Mouse (Mus musculus) thymus, adult 2 months (tissue): Measurements from ENCODE around the gene Rangrf. TPM values are rescaled to one million over a fixed set of nuclear protein-coding genes. Genes with fewer than 3 reads are reported as not detected.
"Not testable (repeated sequence)": the region's sequence is repeated elsewhere in the genome, so short reads cannot be mapped to it uniquely, and the experiment has no call there.

Experiments
- DNase-seq: peaks from one replicate; pipeline ENCODE4 v3.0.0; 2021
- H3K27ac ChIP-seq: fragments of 200-500 bp; 2 replicates; pipeline ENCODE4 v1.5.1; 2012; ENCODE audit warnings: low read length, control low read depth; ENCODE audit not compliant: control insufficient read depth, insufficient read depth
- H3K27me3 ChIP-seq: fragments of 200-500 bp; 2 replicates; pipeline ENCODE4 v1.6.1; 2012; ENCODE audit warnings: mild to moderate bottlenecking, low read length, moderate library complexity, mixed read lengths; ENCODE audit not compliant: control insufficient read depth, insufficient read depth
- H3K36me3 ChIP-seq: fragments of 200-500 bp; 2 replicates; pipeline ENCODE4 v1.6.1; 2012; ENCODE audit warnings: mild to moderate bottlenecking, low read length, moderate library complexity; ENCODE audit not compliant: control insufficient read depth, insufficient read depth
- H3K4me1 ChIP-seq: fragments of 200-500 bp; replicated peaks from 2 replicates; pipeline ENCODE4 v1.6.1; 2012; ENCODE audit warnings: low read length; ENCODE audit not compliant: control insufficient read depth, insufficient read depth
- H3K4me3 ChIP-seq: fragments of 200-500 bp; 2 replicates; pipeline ENCODE4 v1.5.1; 2012; ENCODE audit warnings: mild to moderate bottlenecking, low read length, control low read depth, moderate library complexity; ENCODE audit not compliant: control insufficient read depth, insufficient read depth
- CTCF ChIP-seq: fragments of 200-500 bp; IDR thresholded peaks from 2 replicates; pipeline ENCODE4 v1.5.1; 2012; ENCODE audit warnings: mild to moderate bottlenecking, control low read depth, low read length, moderate library complexity, borderline replicate concordance; ENCODE audit not compliant: control insufficient read depth, poor library complexity, insufficient read depth; ENCODE audit errors: extremely low read depth
- POLR2A ChIP-seq: fragments of 200-500 bp; IDR thresholded peaks from 2 replicates; pipeline ENCODE4 v1.6.1; 2012; ENCODE audit warnings: mild to moderate bottlenecking, low read length, control low read depth, moderate library complexity; ENCODE audit not compliant: control insufficient read depth, poor library complexity, insufficient read depth; ENCODE audit errors: extremely low read depth
- WGBS: fragments of 180-500 bp; shearing (Covaris S2); methylation state at CpG from one replicate; pipeline ENCODE4 v1.1.7; 2018; 5-methylcytosine and 5-hydroxymethylcytosine counted together
- polyA plus RNA-seq: library from polyadenylated mRNA; depleted of rRNA; stranded (reverse); fragments of >200 nt; gene quantifications from 2 replicates; pipeline ENCODE4 v1.2.3, GENCODE M21; 2012; rRNA removed

Rangrf gene
- polyA plus RNA-seq: 22.0 and 28.0 TPM in 2 replicates

DNA sequence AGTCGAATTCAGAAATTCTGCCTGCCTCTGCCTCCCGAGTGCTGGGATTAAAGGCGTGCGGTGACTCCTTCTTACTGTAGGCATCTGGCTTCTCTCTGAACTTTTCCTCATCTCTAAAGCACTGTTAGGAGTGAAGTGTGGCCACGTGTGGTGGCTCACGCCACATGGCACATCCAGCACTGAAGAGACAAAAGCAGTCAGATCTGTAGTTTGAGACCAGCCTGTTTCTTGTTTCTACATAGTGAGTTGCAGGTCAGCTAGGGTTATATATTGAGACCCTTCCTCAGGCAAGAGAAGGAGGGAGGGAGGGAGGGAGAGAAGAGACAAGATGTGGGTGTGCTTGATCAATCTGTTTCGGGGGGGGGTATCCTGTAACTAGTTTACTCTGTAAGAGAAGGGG, at the start of gene Rangrf:
Gene Rangrf (minus strand): TSS at position 101 of the 400 bp plus-strand sequence.
- no peaks in the 10 kb centered on the region for H3K27me3 ChIP-seq

GRCm38 (mm10) chr11:69020691-69021090, 45.7 kb upstream of the Rangrf start:
- Histone ChIP-seq H3K4me1 (peaks cover 3% of the 10 kb centered on the region; the same call in 1 of the 2 replicates), H3K27ac (no peak overlapping the region), H3K27me3 (no peaks in the 10 kb centered on the region), H3K36me3 (peaks cover 33% of the 10 kb centered on the region), H3K4me3 (no peak overlapping the region)
- TF ChIP-seq CTCF: no peak
- TF ChIP-seq POLR2A: no peak
- no peak for DNase-seq

More for the DNA sequence above, at the start of gene Rangrf:
- Histone ChIP-seq H3K4me1 (peaks cover 16% of the 10 kb centered on the region), H3K4me3 (peak within 1 kb of the TSS; percentile 58; the same call in 1 of the 2 replicates), H3K27ac (no peak within 1 kb of the TSS), H3K36me3 (no peaks in the 10 kb centered on the region)
- 91% methylated on average over 7 of the region's 7 CpGs for WGBS
- DNase-seq: no peak
- TF ChIP-seq POLR2A (no peak), CTCF (no peak)

DNA sequence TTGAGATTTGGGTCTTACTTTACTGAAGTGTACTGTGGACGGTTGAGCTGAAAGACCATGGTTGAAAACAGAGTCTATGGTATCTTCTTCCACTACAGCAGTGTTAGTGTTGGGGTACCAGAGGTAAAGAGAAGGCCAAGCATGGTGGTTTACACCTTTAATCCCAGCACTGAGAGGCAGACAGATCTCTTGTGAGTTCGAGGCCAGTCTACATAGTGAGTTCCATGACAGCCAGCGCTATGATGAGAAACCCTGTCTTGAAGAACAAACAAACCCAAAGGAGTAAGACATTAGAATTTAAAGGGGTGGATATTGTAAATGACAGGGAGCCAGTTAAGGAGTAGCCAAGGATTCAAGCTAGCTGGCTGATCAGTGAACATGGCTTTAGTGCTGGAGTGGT, 41.8 kb upstream of the Rangrf start:
- Histone ChIP-seq H3K27me3 (no peaks in the 10 kb centered on the region), H3K4me3 (no peak overlapping the region), H3K4me1 (peaks cover 3% of the 10 kb centered on the region; the same call in 1 of the 2 replicates), H3K36me3 (no peaks in the 10 kb centered on the region; the same call in 1 of the 2 replicates), H3K27ac (no peak overlapping the region)
- 66% methylated on average over 3 of the region's 3 CpGs for WGBS
- no peak for DNase-seq
- TF ChIP-seq CTCF (no peak), POLR2A (no peak)

DNA sequence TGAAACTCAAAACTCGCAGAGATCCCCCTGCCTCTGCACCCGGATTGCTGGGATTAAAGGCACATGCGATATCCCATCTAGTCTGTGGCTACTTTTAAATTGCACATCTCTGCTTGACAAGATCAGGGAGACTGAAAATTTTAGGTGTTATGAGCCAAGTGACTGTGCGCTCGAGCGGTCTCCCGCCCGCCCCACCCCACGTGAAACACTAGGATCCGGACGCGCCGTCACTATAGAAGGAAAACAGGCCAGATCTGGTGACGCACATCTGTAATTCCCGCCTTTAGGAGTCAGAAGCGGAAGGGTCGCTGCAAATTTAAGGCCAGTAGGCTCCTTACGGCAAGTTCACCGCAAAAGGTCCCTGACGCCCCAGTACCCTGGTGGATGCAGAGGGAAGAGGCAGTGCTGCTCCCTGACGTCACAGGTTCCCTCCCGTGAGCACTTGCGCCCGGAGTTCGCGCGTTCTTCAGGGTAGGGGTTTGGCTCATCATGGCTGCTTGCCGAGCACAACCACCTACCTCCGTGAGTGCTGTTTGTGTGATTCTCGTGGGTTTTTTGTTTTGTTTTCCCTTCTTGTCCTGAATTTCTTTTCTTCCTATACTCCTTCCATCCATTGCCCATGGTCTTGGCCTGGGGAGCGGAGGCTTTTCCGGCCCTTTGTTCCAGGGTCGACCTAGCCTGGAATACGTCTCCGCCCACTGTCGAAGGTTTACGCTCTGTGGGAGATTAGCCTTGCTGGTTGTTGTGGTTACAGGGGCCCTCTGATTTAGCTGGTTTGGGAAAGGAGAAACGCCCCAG, 40.9 kb upstream of the Rangrf start, which contains the start of gene Ctc1:
Gene Ctc1 (plus strand): TSS at position 268 of the 798 bp plus-strand sequence.
- Histone ChIP-seq H3K4me1 (peaks cover 5% of the 10 kb centered on the region), H3K27me3 (no peaks in the 10 kb centered on the region), H3K4me3 (peak within 1 kb of the TSS; percentile 83), H3K36me3 (no peaks in the 10 kb centered on the region), H3K27ac (peak within 1 kb of the TSS; percentile 60; the same call in 1 of the 2 replicates)
- TF ChIP-seq POLR2A: peak; percentile 81
- peak; percentile 83; the same call in 1 of the 2 replicates for TF ChIP-seq CTCF
- DNase-seq: peak; percentile 91
- WGBS: 1% methylated on average over 38 of the region's 38 CpGs

DNA sequence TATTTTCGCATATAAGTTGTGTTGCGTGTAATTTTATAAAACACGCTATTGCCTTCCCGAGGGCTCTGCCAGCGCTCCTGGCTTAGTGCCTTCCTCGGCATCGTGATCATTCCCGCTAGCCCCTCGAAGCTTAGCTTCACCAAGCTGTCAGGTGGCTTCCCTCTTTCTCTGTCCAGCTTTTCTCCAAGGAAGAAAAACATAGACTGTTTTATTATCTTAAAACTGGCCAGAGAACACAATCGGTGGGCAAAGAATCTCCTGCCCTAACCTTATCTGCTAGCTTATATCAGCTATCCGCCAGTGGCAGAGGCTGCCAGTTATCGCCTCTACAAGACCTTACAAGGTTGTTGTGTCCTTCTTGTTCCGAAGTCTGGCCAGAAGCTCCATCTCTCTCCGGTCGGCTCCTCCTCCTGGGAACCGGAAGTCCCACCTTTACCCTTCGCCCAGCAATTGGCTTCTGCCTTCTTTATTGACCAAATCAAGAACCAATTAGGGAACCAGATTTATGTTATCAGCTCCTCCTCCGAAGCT, 37.2 kb upstream of the Rangrf start:
- peak; percentile 83 for DNase-seq
- Histone ChIP-seq H3K4me3 (peak overlapping the region; percentile 72), H3K27me3 (no peaks in the 10 kb centered on the region), H3K36me3 (no peaks in the 10 kb centered on the region), H3K27ac (peak overlapping the region; percentile 78), H3K4me1 (peaks cover 4% of the 10 kb centered on the region)
- under 1% methylated on average over 18 of the region's 18 CpGs for WGBS
- TF ChIP-seq POLR2A: peak; percentile 36; the same call in 1 of the 2 replicates
- TF ChIP-seq CTCF: no peak

GRCm38 (mm10) chr11:69011445-69011844, 36.5 kb upstream of the Rangrf start:
- DNase-seq, H3K4me3 ChIP-seq, H3K36me3 ChIP-seq, H3K27me3 ChIP-seq, H3K4me1 ChIP-seq, H3K27ac ChIP-seq: not testable (repeated sequence)
- WGBS: 52% methylated on average over 2 of the region's 2 CpGs
